Mouse (Mus musculus): ENCODE results near the gene Cgn. TPM values are rescaled to one million over a fixed set of nuclear protein-coding genes. Genes with fewer than 3 reads are reported as not detected.

The Cgn gene
- polyA plus RNA-seq, 1 experiment from 2014 or later: 3.3 TPM

- no peak overlapping the region for H3K9ac ChIP-seq (replicated peaks; ENCODE audit: low read length)
- WGBS: 74% methylated on average over 4 of the region's 4 CpGs
- H3K36me3 ChIP-seq (replicated peaks; ENCODE audit: control insufficient read depth, insufficient read depth, low read depth, low read length): no peaks in the 10 kb centered on the region
- H3K9me3 ChIP-seq (replicated peaks; ENCODE audit: control insufficient read depth, low read length): no peaks in the 10 kb centered on the region
- no peak overlapping the region for H3K4me3 ChIP-seq (ENCODE audit: low read depth, low read length)
- no peaks in the 10 kb centered on the region for H3K27me3 ChIP-seq (ENCODE audit: control insufficient read depth, insufficient read depth, low read length)
- H3K4me1 ChIP-seq (ENCODE audit: control insufficient read depth, insufficient read depth, low read length): no peaks in the 10 kb centered on the region
- no peak overlapping the region for H3K4me2 ChIP-seq (ENCODE audit: low read depth, low read length)
- no peak for ATAC-seq (replicated peaks; ENCODE audit: insufficient number of reproducible peaks, low FRiP score, low TSS enrichment, low read depth)
- no peak for DNase-seq (ENCODE audit: low spot score)
- no peak overlapping the region for H3K27ac ChIP-seq (replicated peaks; ENCODE audit: low read depth, low read length)
Measured at GRCm38 (mm10) chr3:94804976-94805375, 18.7 kb upstream of the Cgn start.

- H3K36me3 ChIP-seq (replicated peaks; ENCODE audit: control insufficient read depth, insufficient read depth, low read depth, low read length): no peaks in the 10 kb centered on the region
- WGBS: 3% methylated on average over 10 of the region's 10 CpGs
- no peaks in the 10 kb centered on the region for H3K27me3 ChIP-seq (ENCODE audit: control insufficient read depth, insufficient read depth, low read length)
- H3K9me3 ChIP-seq (replicated peaks; ENCODE audit: control insufficient read depth, low read length): no peaks in the 10 kb centered on the region
- no peak for ATAC-seq (replicated peaks; ENCODE audit: insufficient number of reproducible peaks, low FRiP score, low TSS enrichment, low read depth)
- H3K4me1 ChIP-seq (ENCODE audit: control insufficient read depth, insufficient read depth, low read length): no peaks in the 10 kb centered on the region
- no peak overlapping the region for H3K4me2 ChIP-seq (ENCODE audit: low read depth, low read length)
- no peak overlapping the region for H3K9ac ChIP-seq (replicated peaks; ENCODE audit: low read length)
- H3K27ac ChIP-seq (replicated peaks; ENCODE audit: low read depth, low read length): no peak overlapping the region
- H3K4me3 ChIP-seq (ENCODE audit: low read depth, low read length): no peak overlapping the region
- peak; percentile 9 for DNase-seq (ENCODE audit: low spot score)
Measured at GRCm38 (mm10) chr3:94804146-94804545, 17.9 kb upstream of the Cgn start.

- Histone ChIP-seq H3K27ac (replicated peaks; ENCODE audit: low read depth, low read length) (no peak overlapping the region), H3K27me3 (ENCODE audit: control insufficient read depth, insufficient read depth, low read length) (no peaks in the 10 kb centered on the region), H3K4me3 (ENCODE audit: low read depth, low read length) (no peak overlapping the region), H3K4me2 (ENCODE audit: low read depth, low read length) (no peak overlapping the region), H3K9me3 (replicated peaks; ENCODE audit: control insufficient read depth, low read length) (no peaks in the 10 kb centered on the region), H3K4me1 (ENCODE audit: control insufficient read depth, insufficient read depth, low read length) (no peaks in the 10 kb centered on the region), H3K9ac (replicated peaks; ENCODE audit: low read length) (no peak overlapping the region), H3K36me3 (replicated peaks; ENCODE audit: control insufficient read depth, insufficient read depth, low read depth, low read length) (no peaks in the 10 kb centered on the region)
- ATAC-seq (replicated peaks; ENCODE audit: insufficient number of reproducible peaks, low FRiP score, low TSS enrichment, low read depth) (no peak), DNase-seq (ENCODE audit: low spot score) (no peak)
Measured at GRCm38 (mm10) chr3:94796181-94796580, 9.9 kb upstream of the Cgn start.

DNA sequence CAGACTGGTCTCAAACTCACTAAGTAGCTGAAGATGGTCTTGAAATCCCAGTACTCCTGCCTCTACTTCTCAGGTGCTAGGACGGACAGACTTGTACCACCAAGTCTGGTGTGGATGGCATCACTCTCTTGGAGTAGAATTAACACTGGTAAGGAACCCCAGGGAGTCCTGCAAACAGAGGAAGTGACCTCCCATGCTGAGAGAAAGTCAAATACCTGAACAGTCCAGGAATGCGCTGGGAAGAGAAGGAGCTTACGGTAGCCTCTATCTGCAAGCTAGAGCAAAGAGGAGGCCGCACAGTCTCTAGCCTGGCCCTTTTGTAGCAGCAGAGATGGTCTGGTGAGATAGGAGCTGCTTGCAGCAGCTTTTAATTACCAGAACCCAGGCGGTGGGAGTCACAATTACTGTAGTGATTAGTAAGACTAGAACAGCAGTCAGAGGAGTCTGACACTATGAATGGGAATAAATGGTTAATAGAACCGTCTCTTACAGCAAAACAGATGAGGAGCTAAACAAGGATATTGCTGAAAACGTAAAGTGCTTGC lies 9.4 kb upstream of the Cgn start:
- H3K27me3 ChIP-seq (ENCODE audit: control insufficient read depth, insufficient read depth, low read length): no peaks in the 10 kb centered on the region
- WGBS: 37% methylated on average over 7 of the region's 7 CpGs
- no peaks in the 10 kb centered on the region for H3K9me3 ChIP-seq (replicated peaks; ENCODE audit: control insufficient read depth, low read length)
- no peak overlapping the region for H3K27ac ChIP-seq (replicated peaks; ENCODE audit: low read depth, low read length)
- no peak overlapping the region for H3K4me2 ChIP-seq (ENCODE audit: low read depth, low read length)
- H3K4me1 ChIP-seq (ENCODE audit: control insufficient read depth, insufficient read depth, low read length): no peaks in the 10 kb centered on the region
- ATAC-seq (replicated peaks; ENCODE audit: insufficient number of reproducible peaks, low FRiP score, low TSS enrichment, low read depth) (no peak), DNase-seq (ENCODE audit: low spot score) (no peak)
- H3K4me3 ChIP-seq (ENCODE audit: low read depth, low read length): no peak overlapping the region
- H3K9ac ChIP-seq (replicated peaks; ENCODE audit: low read length): no peak overlapping the region
- no peaks in the 10 kb centered on the region for H3K36me3 ChIP-seq (replicated peaks; ENCODE audit: control insufficient read depth, insufficient read depth, low read depth, low read length)

GRCm38 (mm10) chr3:94794359-94794758 lies 8.1 kb upstream of the Cgn start:
- no peaks in the 10 kb centered on the region for H3K4me1 ChIP-seq (ENCODE audit: control insufficient read depth, insufficient read depth, low read length)
- no peak overlapping the region for H3K4me2 ChIP-seq (ENCODE audit: low read depth, low read length)
- no peaks in the 10 kb centered on the region for H3K36me3 ChIP-seq (replicated peaks; ENCODE audit: control insufficient read depth, insufficient read depth, low read depth, low read length)
- no peak for ATAC-seq (replicated peaks; ENCODE audit: insufficient number of reproducible peaks, low FRiP score, low TSS enrichment, low read depth)
- H3K4me3 ChIP-seq (ENCODE audit: low read depth, low read length): no peak overlapping the region
- 66% methylated on average over 2 of the region's 2 CpGs for WGBS
- H3K9me3 ChIP-seq (replicated peaks; ENCODE audit: control insufficient read depth, low read length): no peaks in the 10 kb centered on the region
- H3K27me3 ChIP-seq (ENCODE audit: control insufficient read depth, insufficient read depth, low read length): no peaks in the 10 kb centered on the region
- no peak overlapping the region for H3K27ac ChIP-seq (replicated peaks; ENCODE audit: low read depth, low read length)
- no peak for DNase-seq (ENCODE audit: low spot score)
- H3K9ac ChIP-seq (replicated peaks; ENCODE audit: low read length): no peak overlapping the region

GRCm38 (mm10) chr3:94793672-94794071 lies 7.4 kb upstream of the Cgn start:
- ATAC-seq (replicated peaks; ENCODE audit: insufficient number of reproducible peaks, low FRiP score, low TSS enrichment, low read depth): no peak
- Histone ChIP-seq H3K4me3 (ENCODE audit: low read depth, low read length) (no peak overlapping the region), H3K4me1 (ENCODE audit: control insufficient read depth, insufficient read depth, low read length) (no peaks in the 10 kb centered on the region), H3K9me3 (replicated peaks; ENCODE audit: control insufficient read depth, low read length) (no peaks in the 10 kb centered on the region), H3K9ac (replicated peaks; ENCODE audit: low read length) (no peak overlapping the region), H3K36me3 (replicated peaks; ENCODE audit: control insufficient read depth, insufficient read depth, low read depth, low read length) (no peaks in the 10 kb centered on the region), H3K4me2 (ENCODE audit: low read depth, low read length) (no peak overlapping the region), H3K27ac (replicated peaks; ENCODE audit: low read depth, low read length) (no peak overlapping the region), H3K27me3 (ENCODE audit: control insufficient read depth, insufficient read depth, low read length) (no peaks in the 10 kb centered on the region)
- 88% methylated on average over 2 of the region's 2 CpGs for WGBS
- DNase-seq (ENCODE audit: low spot score): no peak

DNA sequence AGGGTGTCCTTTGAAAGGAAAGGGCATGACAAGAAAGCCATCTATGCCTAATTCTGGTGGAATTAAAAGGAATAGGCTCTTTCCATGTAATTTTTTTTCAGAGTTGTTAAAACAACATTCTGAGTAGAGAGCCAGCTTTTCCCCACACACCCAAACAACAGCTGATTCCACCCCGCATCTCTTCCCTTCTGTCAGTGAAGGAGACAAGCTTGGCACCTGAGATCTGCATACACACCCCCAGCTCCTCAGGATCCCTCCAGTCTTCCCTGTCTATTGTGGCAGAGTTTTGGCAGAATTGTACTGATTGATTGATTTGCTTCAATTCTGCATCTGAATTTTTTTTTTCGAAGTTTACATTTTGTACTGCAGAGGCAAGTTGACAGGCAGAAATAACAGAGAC lies 6.0 kb upstream of the Cgn start:
- Histone ChIP-seq H3K27ac (replicated peaks; ENCODE audit: low read depth, low read length) (no peak overlapping the region), H3K9me3 (replicated peaks; ENCODE audit: control insufficient read depth, low read length) (no peaks in the 10 kb centered on the region)
- WGBS: 76% methylated on average over 2 of the region's 2 CpGs

DNA sequence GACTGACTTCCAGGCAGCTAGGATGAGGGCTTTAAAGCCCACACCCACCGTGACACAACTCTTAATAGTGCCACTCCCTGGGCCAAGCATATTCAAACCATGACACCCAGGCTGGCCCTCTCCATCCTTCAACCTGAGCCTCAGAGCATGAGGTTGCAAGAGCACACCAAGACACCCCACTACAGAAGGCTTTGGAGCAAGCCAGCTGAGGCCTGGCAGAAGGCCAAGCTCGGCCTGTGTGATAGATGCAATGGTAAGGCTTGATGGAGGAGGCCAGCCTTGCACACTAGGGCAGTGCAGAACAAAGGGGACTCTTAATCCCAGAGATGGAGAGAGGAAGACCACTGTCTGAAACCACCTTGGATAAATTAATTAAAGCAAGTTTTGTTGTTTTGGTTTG lies 3.2 kb upstream of the Cgn start:
- Histone ChIP-seq H3K4me2 (ENCODE audit: low read depth, low read length) (no peak overlapping the region), H3K27ac (replicated peaks; ENCODE audit: low read depth, low read length) (no peak overlapping the region), H3K27me3 (ENCODE audit: control insufficient read depth, insufficient read depth, low read length) (no peaks in the 10 kb centered on the region), H3K9me3 (replicated peaks; ENCODE audit: control insufficient read depth, low read length) (no peaks in the 10 kb centered on the region), H3K4me1 (ENCODE audit: control insufficient read depth, insufficient read depth, low read length) (no peaks in the 10 kb centered on the region), H3K36me3 (replicated peaks; ENCODE audit: control insufficient read depth, insufficient read depth, low read depth, low read length) (no peaks in the 10 kb centered on the region), H3K4me3 (ENCODE audit: low read depth, low read length) (no peak overlapping the region), H3K9ac (replicated peaks; ENCODE audit: low read length) (no peak overlapping the region)
- ATAC-seq (replicated peaks; ENCODE audit: insufficient number of reproducible peaks, low FRiP score, low TSS enrichment, low read depth) (no peak), DNase-seq (ENCODE audit: low spot score) (no peak)
- WGBS: 79% methylated on average over 2 of the region's 2 CpGs

More for the DNA sequence above, 6.0 kb upstream of the Cgn start:
- Histone ChIP-seq H3K36me3 (replicated peaks; ENCODE audit: control insufficient read depth, insufficient read depth, low read depth, low read length) (no peaks in the 10 kb centered on the region), H3K4me3 (ENCODE audit: low read depth, low read length) (no peak overlapping the region), H3K27me3 (ENCODE audit: control insufficient read depth, insufficient read depth, low read length) (no peaks in the 10 kb centered on the region), H3K4me2 (ENCODE audit: low read depth, low read length) (no peak overlapping the region), H3K9ac (replicated peaks; ENCODE audit: low read length) (no peak overlapping the region), H3K4me1 (ENCODE audit: control insufficient read depth, insufficient read depth, low read length) (no peaks in the 10 kb centered on the region)
- no peak for ATAC-seq (replicated peaks; ENCODE audit: insufficient number of reproducible peaks, low FRiP score, low TSS enrichment, low read depth)
- DNase-seq (ENCODE audit: low spot score): no peak

Measured in embryonic facial prominence, embryonic 11.5 days (tissue).